Mouse (Mus musculus): ENCODE measurements around the gene Coro2b. TPM values are rescaled to one million over a fixed set of nuclear protein-coding genes. Genes with fewer than 3 reads are reported as not detected.
A peak's percentile ranks its signal among the peaks of the same experiment; 100 is the strongest.
"Not testable (repeated sequence)": the region's sequence is repeated elsewhere in the genome, so short reads cannot be mapped to it uniquely, and the experiment has no call there.

The Coro2b gene
- total RNA-seq, 2 experiments from 2014 or later = not detected

- ATAC-seq (replicated peaks; ENCODE audit: low FRiP score, poor library complexity, severe bottlenecking) = no peak
These were observed 84.4 kb downstream of the Coro2b start for GRCm38 (mm10) chr9:62452373-62452993.

GRCm38 (mm10) chr9:62451585-62452372, 85.1 kb downstream of the Coro2b start:
- no peak for ATAC-seq (replicated peaks; ENCODE audit: low FRiP score, poor library complexity, severe bottlenecking)

- ATAC-seq (replicated peaks; ENCODE audit: low FRiP score, poor library complexity, severe bottlenecking) = no peak
These were observed 86.0 kb downstream of the Coro2b start for GRCm38 (mm10) chr9:62450862-62451261.

GRCm38 (mm10) chr9:62450355-62450754, 86.5 kb downstream of the Coro2b start:
- no peak for ATAC-seq (replicated peaks; ENCODE audit: low FRiP score, poor library complexity, severe bottlenecking)

- not testable (repeated sequence) for ATAC-seq (replicated peaks; ENCODE audit: low FRiP score, poor library complexity, severe bottlenecking)
These were observed 89.5 kb downstream of the Coro2b start for GRCm38 (mm10) chr9:62447337-62447736.

- ATAC-seq (replicated peaks; ENCODE audit: low FRiP score, poor library complexity, severe bottlenecking) = no peak
These were observed 98.1 kb downstream of the Coro2b start for GRCm38 (mm10) chr9:62438755-62439101.

- ATAC-seq (replicated peaks; ENCODE audit: low FRiP score, poor library complexity, severe bottlenecking) = no peak
These were observed 98.6 kb downstream of the Coro2b start for GRCm38 (mm10) chr9:62438085-62438754.

GRCm38 (mm10) chr9:62437446-62437845, 99.4 kb downstream of the Coro2b start:
- no peak for ATAC-seq (replicated peaks; ENCODE audit: low FRiP score, poor library complexity, severe bottlenecking)

GRCm38 (mm10) chr9:62435613-62436318, 101.1 kb downstream of the Coro2b start:
- no peak for ATAC-seq (replicated peaks; ENCODE audit: low FRiP score, poor library complexity, severe bottlenecking)

- no peak for ATAC-seq (replicated peaks; ENCODE audit: low FRiP score, poor library complexity, severe bottlenecking)
These were observed 104.4 kb downstream of the Coro2b start for GRCm38 (mm10) chr9:62432261-62433060.

- no peak for ATAC-seq (replicated peaks; ENCODE audit: low FRiP score, poor library complexity, severe bottlenecking)
These were observed 106.1 kb downstream of the Coro2b start for GRCm38 (mm10) chr9:62430741-62431140.

GRCm38 (mm10) chr9:62427010-62427409, 109.8 kb downstream of the Coro2b start:
- no peak for ATAC-seq (replicated peaks; ENCODE audit: low FRiP score, poor library complexity, severe bottlenecking)

- ATAC-seq (replicated peaks; ENCODE audit: low FRiP score, poor library complexity, severe bottlenecking) = no peak
These were observed 110.3 kb downstream of the Coro2b start for GRCm38 (mm10) chr9:62426531-62426930.

GRCm38 (mm10) chr9:62426021-62426420, 110.8 kb downstream of the Coro2b start:
- ATAC-seq (replicated peaks; ENCODE audit: low FRiP score, poor library complexity, severe bottlenecking) = no peak

- ATAC-seq (replicated peaks; ENCODE audit: low FRiP score, poor library complexity, severe bottlenecking) = no peak
These were observed 111.6 kb downstream of the Coro2b start for GRCm38 (mm10) chr9:62425265-62425664.

GRCm38 (mm10) chr9:62423871-62424270, 113.0 kb downstream of the Coro2b start:
- no peak for ATAC-seq (replicated peaks; ENCODE audit: low FRiP score, poor library complexity, severe bottlenecking)

GRCm38 (mm10) chr9:62422926-62423325, 113.9 kb downstream of the Coro2b start:
- ATAC-seq (replicated peaks; ENCODE audit: low FRiP score, poor library complexity, severe bottlenecking) = no peak

GRCm38 (mm10) chr9:62421911-62422310, 114.9 kb downstream of the Coro2b start:
- no peak for ATAC-seq (replicated peaks; ENCODE audit: low FRiP score, poor library complexity, severe bottlenecking)

GRCm38 (mm10) chr9:62421027-62421426, 115.8 kb downstream of the Coro2b start:
- ATAC-seq (replicated peaks; ENCODE audit: low FRiP score, poor library complexity, severe bottlenecking) = peak; percentile 77

Data from erythroid progenitor cell, adult 5-6 weeks (primary cell).